Mouse (Mus musculus) gastrocnemius, postnatal 14 days (tissue): ENCODE measurements at regions not wholly inside any gene's neighbourhood (a gene's known extent, or its start where the extent isn't known, plus 50 kb on each side); places are given as distances from the start of the nearest gene placed in this dataset.
A peak's percentile ranks its signal among the peaks of the same experiment; 100 is the strongest.
"Not testable (repeated sequence)": the region's sequence is repeated elsewhere in the genome, so short reads cannot be mapped to it uniquely, and the experiment has no call there.

Source experiments
- DNase-seq: peaks from one replicate; pipeline ENCODE4 v3.0.0; 2021; ENCODE audit warnings: mixed read lengths
- intact Hi-C: fragments of 180-260 bp; cut with DNase I; formaldehyde crosslinking; loops from one replicate; pipeline ENCODE4 v1.15.1; 2025; ENCODE audit warnings: low total_unique reads

DNA sequence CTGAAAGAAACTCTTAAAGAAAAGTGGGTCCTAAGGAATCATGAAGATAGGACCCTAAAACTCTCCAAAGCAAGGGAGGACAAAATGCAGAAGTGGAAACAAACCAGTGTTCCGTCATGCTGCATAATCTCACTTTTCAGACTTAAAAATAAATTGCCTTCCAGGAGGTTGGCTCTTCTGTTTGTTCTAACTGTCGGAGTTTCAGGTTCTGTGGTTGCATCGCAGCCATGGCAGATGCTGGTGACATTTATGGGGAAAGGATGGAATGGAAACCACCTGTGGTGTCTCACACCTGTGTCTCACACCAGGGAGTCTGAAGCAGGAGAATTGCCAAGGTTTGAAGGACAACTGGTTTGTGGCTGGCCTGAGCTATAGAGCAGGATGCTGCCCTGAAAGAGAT is 50.9 kb upstream of the Hivep1 start:
- intact Hi-C loops: no loop called here
- no peak for DNase-seq

GRCm38 (mm10) chr13:41997883-41998282 is 53.9 kb upstream of the Hivep1 start:
- no peak for DNase-seq
- intact Hi-C loops: no loop called here

- DNase-seq: no peak
- intact Hi-C loops: no loop called here
Measured at GRCm38 (mm10) chr13:41994126-41994525, 57.7 kb upstream of the Hivep1 start.

DNA sequence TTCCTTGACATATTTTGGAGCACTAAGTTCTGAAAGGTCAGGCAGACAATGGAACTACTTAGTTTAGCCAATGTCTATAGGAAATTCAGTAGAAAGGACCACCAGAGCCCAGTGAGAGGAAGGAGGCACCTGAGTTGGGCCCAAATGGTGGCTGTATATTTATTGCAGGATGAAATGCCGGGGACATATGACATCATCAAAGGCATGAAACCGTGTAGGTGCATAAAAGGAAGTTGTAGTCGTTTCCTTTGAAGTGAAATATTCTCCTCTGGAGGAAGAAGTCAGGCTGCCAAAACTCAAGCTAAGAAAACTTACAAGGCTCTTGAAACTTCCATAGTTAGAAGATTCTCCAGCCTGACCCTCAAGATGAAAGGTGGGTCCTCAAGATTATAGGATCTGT is 75.9 kb upstream of the Hivep1 start:
- intact Hi-C loops: no loop called here
- DNase-seq: no peak

DNA sequence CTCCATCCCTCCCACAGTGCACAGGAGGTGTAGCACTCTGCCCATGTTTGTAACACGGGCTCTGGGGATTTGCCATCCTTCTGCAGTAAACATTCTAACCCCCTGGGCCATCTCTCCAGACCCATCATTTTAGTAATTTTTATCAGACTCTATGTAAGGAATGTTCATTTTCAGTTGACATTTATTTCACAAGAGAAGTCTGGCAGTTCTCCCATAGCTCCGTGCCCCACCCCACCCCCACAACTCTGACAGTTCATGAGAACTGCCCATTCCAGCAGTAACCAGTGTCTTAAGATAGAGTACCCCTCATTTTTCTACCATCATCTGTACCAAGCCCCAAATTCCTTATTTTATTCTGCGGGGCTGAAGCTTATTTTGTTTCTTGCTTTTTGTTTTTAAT is 88.9 kb upstream of the Hivep1 start:
- no peak for DNase-seq
- intact Hi-C loops: no loop called here

GRCm38 (mm10) chr13:41960960-41961359 is 90.9 kb upstream of the Hivep1 start:
- intact Hi-C loops, DNase-seq: not testable (repeated sequence)

DNA sequence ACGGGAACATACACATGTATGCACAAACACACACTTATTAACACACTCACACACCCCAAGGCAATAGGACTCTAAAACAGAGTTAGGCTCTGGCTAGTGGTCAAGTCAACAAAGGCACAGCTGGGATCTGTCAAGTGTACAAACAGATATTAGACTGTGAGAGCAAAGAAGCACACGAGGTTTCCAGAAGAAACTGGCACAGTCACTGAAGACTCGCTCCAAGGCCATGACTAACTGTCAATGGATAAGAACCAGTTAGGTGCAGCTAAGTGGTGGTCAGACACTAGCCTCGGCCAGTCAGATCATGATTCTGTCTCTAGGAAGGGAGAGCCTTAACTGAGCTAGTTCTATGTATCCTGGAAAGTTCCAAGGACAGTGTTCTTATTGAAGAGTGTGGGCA is 93.9 kb upstream of the Hivep1 start:
- intact Hi-C loops: no loop called here
- DNase-seq: no peak

DNA sequence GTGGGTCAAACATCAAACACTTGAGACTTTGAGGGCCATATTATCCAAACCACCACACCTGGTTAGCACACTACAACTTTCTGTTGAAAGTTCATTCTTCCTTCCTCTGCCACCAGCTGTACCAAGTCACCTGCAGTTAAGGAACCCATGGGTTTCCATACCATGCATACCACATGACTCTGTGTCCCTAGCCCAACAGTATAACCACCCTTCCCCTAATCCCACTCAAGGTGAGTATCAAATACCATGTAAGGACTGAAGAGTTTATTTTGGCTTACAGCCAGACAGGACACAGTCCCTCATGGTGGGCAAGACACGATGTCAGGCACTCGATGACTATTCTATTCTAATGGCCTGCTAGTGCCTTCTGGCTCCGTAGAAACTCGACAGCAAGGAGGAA is 95.9 kb upstream of the Hivep1 start:
- DNase-seq: no peak
- intact Hi-C loops: no loop called here

- intact Hi-C loops: no loop called here
- DNase-seq: no peak
Measured at GRCm38 (mm10) chr13:41955198-41955597, 96.6 kb upstream of the Hivep1 start.

- peak; percentile 32 for DNase-seq
- intact Hi-C loops: no loop called here
Measured at GRCm38 (mm10) chr13:41952453-41952852, 99.4 kb upstream of the Hivep1 start.

DNA sequence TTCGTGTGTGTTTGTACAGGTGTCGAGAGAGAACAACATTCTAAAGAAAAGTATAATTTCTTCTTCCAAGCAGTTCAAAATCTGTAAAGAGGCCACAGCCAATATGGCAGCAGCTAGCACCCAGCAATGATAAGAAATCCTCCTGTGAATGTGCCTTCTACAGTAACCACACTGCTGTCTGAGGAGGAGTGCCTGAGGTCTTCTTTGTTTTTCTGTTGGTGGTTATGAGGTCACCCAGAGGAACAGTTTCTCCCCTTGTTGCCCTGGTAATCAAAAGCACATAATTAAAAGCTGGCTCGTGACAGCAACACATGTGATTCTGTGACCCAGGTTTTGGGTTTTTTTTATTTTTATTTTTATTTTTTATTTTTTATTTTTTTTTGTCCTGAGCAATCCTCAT is 100.8 kb upstream of the Adtrp start:
- intact Hi-C loops: no loop called here

GRCm38 (mm10) chr13:41932313-41933100 is 85.0 kb upstream of the Adtrp start:
- intact Hi-C loops: no loop called here
- DNase-seq: no peak

More for the DNA sequence above, 100.8 kb upstream of the Adtrp start:
- DNase-seq: no peak

DNA sequence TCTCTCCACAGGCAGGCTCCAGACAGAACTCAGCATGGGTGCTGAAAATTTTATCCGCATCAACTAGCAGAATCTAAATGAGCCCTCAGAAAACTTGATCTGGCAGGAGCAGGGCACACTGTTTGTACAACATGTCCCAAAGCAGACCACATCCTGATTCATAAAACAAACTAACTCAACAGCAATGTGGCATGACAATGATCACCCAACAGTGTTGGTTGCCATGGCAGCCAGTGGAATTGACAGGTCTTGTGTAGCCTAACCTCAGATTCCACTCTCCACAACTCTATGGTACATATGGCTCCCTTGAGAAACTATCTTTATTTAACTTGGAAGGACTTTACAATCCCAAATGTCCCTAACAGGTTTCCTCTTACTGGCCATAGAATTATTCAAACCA is 82.3 kb upstream of the Adtrp start:
- DNase-seq: no peak
- intact Hi-C loops: no loop called here

DNA sequence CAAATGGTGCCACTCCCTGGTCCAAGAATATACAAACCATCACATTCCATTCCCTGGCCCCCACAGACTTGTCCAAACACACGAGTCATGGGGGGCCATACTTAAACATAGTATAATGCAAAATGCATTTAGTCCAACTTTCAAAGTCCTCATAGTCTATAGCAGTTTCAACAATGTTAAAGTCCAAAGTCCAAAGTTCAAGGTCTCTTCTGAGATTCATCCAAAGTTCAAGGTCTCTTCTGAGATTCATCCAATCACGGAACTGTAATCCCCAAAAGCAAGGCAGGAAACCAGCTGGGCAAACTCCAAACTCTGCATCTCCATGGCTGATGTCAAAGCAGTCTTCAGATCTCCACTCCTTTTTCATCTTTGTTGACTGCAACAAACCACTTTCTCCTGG is 78.4 kb upstream of the Adtrp start:
- intact Hi-C loops: not testable (repeated sequence)

GRCm38 (mm10) chr13:41925211-41925610 is 77.7 kb upstream of the Adtrp start:
- no peak for DNase-seq
- intact Hi-C loops: no loop called here

More for the DNA sequence above, 78.4 kb upstream of the Adtrp start:
- not testable (repeated sequence) for DNase-seq

DNA sequence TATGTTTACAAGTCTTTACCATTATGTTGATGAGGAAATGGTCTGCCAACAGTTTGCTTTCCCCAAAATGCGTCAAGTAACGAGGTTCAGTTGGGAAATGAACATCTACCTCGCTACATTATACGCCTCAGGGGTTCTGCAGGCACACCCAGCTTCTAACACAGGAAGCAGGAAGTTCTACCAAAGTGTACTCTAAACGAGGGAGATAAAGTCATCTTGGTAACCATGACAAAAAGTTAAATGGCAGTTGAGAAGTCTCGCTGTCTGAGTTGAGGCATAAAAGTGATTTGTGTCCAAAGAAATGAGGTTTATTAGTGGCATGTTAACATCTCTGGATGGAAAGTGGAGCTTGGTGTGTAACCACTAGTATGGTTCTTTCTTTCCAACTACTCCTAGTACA is 73.7 kb upstream of the Adtrp start:
- no peak for DNase-seq
- intact Hi-C loops: no loop called here

GRCm38 (mm10) chr13:41918525-41918924 is 71.0 kb upstream of the Adtrp start:
- intact Hi-C loops: no loop called here
- no peak for DNase-seq

DNA sequence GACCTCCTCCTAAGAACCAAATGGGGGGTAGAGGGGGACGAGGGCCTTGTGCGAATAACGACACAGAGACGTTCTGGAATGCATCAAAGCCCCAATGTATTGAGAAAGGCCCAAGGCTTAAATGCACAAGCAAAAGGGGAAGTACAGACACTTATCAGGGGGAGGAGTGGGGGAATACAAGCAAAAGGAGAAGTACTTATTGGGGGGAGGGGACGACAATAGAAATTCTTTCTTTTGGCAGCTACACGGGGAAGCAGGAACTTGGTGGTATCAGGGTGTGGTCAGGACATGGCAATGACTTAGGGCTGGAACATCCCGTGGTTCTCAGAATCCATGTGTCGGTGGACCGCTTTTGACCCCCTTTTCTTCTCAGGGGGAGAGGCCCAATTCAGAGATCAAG is 68.3 kb upstream of the Adtrp start:
- DNase-seq, intact Hi-C loops: not testable (repeated sequence)

DNA sequence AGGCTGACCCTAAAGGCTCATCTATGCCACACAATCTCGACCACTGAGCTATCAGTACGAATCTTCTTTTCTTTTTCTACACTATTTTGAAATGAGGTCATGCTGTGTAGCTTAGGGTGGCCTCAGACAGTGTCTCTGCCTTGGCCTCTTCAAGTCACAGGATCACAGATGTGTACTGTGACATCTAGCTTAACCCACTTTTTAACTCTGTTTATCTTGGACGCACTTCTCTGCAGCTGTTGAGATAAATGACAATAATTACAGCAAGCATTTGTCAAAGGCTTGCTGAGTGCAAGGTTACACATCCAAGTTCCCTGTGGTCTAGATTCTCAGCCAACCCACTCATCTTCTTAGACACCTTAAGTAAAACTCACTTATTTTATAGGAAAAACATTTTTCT is 63.3 kb upstream of the Adtrp start:
- no peak for DNase-seq
- intact Hi-C loops: no loop called here

DNA sequence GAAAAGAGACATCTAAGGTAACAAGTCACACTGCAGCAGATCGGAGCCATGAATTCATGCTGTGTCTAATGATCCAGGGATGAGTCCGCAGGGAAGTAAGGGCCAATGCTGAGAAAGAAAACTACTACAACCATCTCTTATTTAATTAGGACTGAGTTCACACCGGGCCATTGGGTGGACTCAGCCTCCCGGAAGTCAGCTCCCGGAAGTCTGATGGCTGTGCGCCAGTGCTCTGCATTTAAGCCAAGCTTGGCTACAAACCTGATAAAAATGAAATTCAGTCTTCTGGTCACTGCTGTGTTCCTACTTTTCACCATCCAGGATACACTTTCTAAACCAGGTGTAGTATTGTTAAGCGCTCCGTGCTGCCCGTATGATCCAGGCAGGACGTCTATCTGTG is 62.8 kb upstream of the Adtrp start:
- DNase-seq: peak; percentile 60
- intact Hi-C loops: no loop called here

DNA sequence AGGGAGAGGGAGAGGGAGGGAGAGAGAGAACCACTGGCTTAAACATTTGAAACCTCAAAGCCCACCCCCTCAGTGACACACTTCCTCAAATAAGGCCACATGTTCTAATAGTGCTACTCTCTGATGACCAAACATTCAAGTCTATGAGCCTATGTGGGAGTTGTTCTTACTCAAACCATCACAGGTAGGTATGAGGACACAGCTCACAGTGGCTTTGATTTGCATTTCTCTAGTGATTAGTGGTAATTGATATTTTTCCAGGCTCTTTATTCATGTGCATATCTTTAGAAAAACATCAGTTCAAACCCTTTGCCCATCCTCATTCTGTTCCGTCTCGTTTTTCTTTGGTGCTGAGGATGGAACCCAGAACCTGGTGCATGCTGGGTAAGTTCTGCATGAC is 59.5 kb upstream of the Adtrp start:
- DNase-seq: no peak
- intact Hi-C loops: no loop called here

DNA sequence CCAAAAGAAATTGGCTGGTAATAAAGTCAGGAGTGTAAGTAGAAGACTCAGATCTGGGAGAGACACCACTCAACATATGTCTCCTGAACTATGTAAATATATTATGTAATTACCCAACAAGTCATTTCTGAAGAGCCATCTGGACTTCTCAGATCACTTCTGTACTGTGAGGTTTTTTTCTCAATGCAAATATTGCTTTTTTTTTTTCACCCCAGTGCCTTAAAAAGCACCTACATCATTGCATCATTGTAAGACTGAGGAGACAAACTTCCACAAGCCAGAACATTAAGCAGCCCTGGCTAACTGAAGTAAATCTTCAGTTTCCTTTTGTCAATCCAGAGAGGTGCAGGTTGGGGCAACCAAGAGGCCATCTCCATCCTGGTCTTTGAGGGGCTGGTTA is 55.8 kb upstream of the Adtrp start:
- intact Hi-C loops: no loop called here

More for the DNA sequence above, 55.8 kb upstream of the Adtrp start:
- no peak for DNase-seq
